Mouse (Mus musculus) B cell, adult 2 months (primary cell): ENCODE measurements around the gene Smg1.

Experiments
- DNase-seq, 2 experiments: peaks; one replicate each; pipeline ENCODE4 v3.0.0; 2022

Smg1 gene

GRCm38 (mm10) chr7:118129430-118130041 lies 113.9 kb downstream of the Smg1 start, which contains the start of gene Arl6ip1:
Gene Arl6ip1, minus strand, starts transcription at chr7:118129662.
- DNase-seq = peak; percentile 95 to 96

DNA sequence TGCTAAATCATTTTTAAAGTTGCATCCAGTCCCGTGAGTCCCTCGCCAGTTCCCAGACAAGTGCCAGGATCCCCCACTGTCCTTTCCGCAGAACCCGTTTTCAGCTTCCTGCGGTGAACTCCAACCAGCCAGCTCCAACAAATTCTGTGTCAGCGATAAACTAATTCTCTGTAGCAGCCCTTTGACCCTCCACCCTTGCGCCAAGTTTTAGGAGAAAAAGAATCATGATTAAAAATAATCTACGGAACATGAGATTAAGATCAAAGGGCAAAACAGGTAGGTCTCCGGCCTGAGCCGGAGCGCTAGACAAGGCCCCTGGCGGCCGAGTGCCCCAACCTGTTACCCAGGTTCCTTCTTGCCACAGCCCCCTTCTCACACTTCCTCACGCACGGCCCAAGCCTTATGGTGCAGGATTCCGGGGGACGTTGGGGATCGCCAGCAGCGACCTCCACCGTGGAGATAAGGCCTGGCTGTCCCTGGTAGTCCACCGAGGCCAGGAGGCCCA lies 114.5 kb downstream of the Smg1 start:
- no peak for DNase-seq

GRCm38 (mm10) chr7:118126219-118126875 lies 117.1 kb downstream of the Smg1 start:
- DNase-seq = no peak

DNA sequence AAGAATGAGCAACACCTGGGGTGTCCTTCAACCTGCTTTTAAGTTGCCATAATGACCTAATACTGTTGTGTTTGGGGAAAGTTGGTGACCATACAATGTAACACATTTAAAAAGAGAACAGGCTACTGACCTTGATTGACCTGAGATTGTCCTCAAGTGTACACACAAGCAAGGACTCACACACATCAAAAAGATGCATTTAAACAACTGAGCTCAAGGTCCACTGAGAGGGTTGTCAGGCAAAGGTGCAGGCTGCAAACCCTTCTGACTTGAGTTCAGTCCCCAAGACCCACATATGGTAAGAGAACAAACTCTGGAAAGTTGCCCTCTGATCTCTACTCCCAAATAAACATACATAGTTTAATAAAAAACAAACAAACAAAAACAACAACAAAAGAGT lies 117.7 kb downstream of the Smg1 start:
- no peak for DNase-seq

DNA sequence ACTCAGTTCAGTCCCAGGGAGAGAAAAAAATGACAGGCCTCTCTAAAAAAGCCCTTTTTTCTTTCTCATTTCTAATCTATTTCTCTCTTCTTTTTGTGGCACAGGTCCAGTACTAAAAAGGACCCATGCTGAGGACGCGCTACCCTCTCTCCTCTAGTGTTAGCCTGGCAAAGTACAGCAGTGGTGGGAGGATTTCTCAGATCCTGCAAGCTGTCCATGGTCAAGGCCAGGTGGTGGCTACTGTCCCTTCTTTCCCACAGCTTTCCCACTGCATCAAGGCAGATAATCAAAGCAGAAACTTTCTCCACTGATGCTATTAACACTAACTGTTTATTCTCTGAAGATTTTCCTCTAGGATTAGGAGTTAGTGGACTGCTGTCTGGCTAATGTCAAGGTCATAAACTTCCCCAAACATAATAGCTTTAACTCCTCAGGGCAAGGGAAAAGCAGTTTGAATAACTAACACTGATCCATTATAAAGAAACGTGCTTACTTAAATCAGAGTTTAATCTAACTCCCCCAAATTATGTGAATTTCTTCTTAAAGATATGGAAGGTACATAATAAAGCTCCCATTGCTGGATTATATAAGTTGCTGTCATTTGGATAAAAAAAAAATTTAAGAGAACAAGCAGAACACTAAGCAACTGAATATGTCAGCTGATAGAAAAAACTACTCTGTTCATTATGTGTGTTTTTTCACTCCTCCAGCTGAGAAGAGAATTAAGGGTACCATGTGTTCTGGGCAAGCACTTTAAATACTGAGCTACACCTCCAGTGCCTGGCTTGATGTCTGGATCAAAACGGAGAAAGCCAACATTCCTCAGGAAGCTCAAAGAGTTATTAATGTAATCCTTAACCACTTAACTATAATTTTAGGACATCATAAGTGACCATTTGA lies 119.7 kb downstream of the Smg1 start:
- DNase-seq = no peak

DNA sequence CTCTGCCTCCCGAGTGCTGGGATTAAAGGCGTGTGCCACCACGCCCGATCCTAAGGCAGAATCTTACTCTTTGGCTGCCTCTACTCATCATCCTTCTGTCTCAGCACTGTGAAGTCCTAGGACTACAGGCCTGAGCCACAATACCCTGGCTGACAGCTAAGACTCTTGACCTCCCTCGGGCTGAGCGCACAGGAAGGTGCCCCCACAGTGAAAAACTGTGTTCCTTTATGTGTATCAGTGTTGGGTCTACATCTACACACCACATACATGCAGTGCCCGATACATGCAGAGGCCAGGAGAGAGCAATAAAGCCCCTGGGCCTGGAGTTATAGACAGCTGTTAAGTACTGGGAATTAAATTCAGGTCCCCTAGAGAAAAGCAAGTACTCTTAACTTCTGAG lies 121.2 kb downstream of the Smg1 start:
- no peak for DNase-seq

DNA sequence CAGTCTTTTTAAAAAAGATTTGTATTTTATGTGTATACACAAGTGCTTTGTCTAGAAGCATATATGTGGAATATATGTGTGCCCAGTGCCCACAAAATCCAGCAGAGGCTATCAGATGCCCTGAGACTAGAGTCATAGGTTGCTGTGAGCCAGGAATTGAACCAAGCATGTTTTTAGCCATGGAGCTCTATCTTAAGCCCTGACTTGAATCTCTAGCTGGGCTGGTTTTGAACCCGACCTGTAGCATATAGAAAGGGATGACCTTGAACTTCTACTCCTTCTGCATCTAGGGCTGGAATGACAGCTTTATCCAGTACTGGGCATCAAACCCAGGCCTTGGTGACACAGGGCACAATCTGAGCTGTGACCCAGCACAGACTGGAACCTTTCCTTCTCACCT lies 122.8 kb downstream of the Smg1 start:
- DNase-seq = no peak

DNA sequence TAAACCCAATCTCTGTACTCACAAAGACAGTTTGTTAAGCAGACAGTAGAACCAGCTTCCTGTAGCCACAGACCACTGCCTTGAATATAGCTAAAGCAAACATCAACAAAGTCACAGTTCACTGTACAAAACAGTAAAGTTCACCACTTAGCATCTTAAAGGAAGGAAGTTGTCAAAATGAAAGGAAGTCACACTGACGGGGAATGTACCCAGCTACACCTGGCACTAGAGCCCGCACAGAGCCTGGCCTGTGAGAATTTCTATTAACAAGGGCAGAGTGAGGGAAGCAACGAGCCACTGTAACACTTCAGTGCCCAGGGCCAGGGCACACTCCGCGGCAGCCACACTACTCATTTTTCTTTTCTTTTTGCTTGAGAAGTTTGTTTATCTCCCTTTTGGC lies 123.5 kb downstream of the Smg1 start:
- peak; percentile 74 to 76 for DNase-seq

DNA sequence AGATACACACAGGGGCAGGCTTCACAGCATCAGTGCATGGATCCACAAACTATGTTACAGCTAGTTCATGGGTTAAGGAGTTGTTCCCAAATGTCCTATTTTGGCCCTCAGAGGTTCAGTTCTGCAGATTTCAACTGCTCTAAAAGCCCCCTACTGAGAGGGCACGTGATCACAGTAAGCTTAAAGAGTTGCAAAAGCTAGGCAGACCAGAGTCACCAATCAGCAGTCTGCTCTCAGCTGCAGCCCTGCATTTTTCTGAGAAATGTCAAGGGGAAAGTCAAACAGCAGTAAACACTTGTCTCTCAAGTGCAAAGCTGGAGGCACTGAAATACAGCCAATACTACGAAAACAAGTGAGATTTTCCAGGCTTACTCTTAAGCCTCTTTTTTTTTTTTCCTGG lies 124.3 kb downstream of the Smg1 start:
- no peak for DNase-seq

DNA sequence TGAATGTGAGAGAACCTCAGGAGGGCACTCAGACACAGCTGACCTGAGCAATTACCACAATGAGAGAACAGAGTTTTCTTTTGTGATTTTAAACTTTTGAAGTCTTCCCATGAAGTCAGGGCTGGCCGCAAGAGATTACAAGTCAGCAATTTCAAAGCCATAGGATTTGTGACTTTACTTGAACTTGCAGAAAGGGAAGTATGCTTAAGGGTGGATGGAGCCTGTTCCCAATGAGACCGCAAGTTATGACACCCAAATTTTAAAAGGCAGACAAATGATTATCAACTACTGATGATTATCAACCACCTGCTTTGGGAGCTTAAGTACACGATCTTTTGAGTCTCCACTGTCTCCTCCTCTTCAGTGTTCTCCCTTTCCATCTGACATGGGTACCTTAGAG lies 125.0 kb downstream of the Smg1 start:
- no peak for DNase-seq

DNA sequence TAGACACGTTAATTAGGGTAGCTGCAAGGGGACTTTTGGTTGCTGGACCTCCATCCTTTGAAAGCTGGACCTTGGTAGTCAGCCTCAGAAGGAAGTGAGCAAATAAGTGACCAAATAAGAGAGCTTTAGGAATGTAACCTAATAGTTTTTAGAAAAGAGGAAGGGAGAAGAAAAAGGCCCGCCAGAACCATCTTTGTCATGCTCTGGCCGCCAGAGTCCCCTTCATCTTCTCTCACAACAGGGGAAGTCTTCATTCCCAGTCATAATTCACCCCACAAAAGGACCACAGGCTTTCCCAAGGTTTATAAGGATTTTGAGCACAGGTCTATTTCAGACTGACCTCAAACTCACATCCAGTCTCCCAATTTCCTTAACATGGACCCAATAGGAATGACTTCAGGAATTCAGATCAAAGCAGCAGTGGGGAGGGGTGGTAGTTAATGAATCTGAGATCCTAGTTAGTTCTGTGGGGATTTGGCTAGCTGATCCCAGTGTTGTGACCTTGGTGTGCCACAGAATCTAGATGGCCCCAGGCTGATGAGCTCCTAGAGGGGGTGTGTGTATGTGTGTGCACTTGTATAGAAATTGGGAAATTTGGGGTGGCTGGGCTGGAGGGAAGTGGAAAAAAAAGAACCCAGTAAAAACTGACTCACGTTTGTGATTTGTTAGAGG lies 125.8 kb downstream of the Smg1 start:
- DNase-seq = peak in 1 of 2 experiments; percentile 13

DNA sequence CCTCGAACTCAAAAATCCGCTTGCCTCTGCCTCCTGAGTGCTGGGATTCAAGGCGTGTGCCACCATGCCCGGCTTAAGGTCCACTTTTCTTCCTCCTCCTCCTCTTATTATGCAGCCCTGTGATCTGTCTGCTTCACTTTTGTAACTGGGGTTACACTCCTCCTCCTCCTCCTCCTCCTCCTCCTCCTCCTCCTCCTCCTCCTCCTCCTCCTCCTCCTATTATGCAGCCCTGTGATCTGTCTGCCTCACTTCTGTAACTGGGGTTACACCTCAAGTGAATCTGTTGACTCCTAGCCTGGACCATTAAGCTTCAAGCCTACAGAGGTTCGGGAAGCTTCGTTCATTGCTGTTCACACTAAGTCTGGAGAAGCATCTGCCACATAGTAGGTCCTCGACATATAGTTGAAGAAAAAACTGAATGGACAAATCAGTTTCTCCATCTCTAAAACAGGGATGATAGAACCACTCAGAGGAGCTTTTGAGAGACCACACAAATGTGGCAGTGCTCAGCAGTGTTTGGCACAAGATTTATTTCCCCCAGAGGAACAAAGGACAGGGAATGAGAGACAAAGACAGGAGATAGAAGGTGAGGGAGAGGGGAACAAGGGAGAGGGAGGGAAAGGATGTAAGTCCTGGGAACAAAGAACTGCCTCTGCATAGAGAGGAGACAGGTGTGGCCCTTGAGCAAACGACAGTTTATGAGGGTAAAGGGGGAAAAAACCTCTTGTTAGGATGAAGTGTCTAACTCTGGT lies 126.5 kb downstream of the Smg1 start:
- no peak for DNase-seq

- DNase-seq = peak; percentile 95 to 96
Observed at GRCm38 (mm10) chr7:118115877-118116568, 127.4 kb downstream of the Smg1 start, which contains the start of gene Rps15a. Gene Rps15a, minus strand, starts transcription at chr7:118116188.

DNA sequence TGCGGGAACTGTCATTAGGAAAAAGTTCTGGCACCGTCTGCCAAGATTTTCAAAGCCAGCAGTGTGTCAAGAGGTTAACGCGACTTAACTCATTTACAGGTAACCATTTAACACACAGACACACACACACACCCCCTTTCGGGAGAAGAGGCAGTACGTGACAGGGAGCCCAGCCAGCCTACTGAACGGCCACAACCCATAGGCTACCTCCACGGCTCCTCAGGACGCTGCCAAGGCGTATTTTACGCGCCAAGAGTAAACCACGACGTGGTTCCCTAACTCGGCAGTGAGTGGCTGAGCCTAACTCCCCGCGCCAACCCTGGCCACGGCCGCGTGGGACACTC lies 128.0 kb downstream of the Smg1 start:
- DNase-seq = no peak

DNA sequence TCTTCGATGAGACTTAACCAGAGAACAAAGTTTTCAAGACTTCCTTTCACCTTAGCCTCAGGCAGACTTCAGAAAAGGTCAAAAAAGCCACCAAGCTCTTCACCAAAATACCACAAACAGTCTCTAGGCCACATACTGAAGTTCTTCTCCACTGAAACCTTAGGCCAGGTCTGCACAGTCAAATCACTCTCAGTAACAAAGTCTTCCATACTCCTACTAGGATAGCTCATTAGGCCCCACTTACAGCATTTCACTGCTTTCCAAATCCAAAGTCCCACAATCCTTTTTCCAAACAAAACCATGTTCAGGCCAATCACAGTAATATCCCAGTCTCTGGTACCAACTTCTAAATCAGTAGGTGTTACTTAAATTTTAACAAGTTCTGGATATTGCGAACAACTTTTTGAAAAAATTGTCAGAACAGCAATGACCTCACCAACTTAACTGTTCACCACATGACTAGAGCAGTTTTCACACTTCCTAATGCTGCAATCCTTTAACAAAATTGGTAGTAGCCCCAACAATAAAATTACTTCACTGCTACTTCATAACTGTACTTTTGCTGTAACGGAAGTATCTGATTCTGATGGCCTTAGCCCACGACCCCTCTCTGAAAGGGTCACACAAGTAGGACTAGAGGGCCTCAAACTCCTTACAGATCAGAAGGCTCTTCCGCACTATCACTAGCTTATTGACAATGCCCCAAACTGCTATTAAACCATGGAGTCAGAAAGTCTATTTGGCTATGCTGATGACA lies 129.8 kb downstream of the Smg1 start:
- DNase-seq = no peak

DNA sequence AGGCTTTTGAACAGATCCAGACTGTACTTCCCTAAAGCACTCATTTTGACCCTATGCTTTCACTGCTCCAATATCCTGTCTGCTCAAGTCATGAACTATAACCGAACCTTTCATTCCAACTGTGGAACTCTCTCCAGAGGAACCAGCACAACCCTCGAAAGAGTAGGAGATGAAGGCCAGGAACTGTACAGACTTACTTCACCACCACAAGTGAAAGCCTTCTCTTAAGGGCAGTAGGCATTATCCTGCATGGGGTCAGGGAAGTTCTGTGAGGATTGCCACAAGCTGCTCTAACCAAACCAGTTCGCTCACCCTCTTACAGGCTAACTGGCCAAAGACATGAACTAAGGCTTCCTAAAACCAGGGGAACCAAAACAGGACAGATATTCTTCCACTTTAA lies 132.3 kb downstream of the Smg1 start:
- no peak for DNase-seq

GRCm38 (mm10) chr7:118107671-118108070 lies 135.8 kb downstream of the Smg1 start:
- DNase-seq = no peak

GRCm38 (mm10) chr7:118104458-118105052 lies 138.9 kb downstream of the Smg1 start:
- no peak for DNase-seq

- DNase-seq = no peak
Observed at GRCm38 (mm10) chr7:118103462-118104379, 139.7 kb downstream of the Smg1 start.
